Mouse (Mus musculus) stomach, postnatal 0 days (tissue): ENCODE results near the gene Tspan15.

Source experiments
- CTCF ChIP-seq: IDR thresholded peaks from 2 replicates; pipeline ENCODE4 v1.5.1; 2016; ENCODE audit warnings: antibody characterized with exemption, low read depth, mild to moderate bottlenecking, moderate library complexity
- EP300 ChIP-seq: optimal IDR thresholded peaks from 2 replicates; pipeline ENCODE3; 2016; ENCODE audit warnings: antibody characterized with exemption

DNA sequence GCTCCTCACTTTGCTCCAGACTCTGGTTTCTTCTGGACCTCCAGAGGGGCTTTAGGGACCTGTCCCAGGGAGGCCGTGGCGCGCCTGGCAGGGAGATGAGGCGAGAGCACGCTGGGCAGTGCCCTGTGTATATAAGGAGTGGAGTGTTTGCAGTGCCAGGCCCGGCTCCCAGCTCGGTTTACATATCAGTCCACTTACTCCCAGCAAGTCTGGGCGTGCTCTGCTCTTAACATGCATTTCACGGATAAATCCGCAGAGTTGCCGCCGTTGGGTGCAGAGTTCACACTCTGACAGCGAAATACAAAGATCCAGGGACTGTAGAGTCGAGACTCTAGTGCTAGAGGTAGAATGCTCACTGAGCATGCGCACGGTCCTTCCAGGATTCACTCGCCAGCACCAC is 8.3 kb downstream of the Tspan15 start:
- no peak for TF ChIP-seq EP300
- TF ChIP-seq CTCF, result no peak
